Mouse (Mus musculus): ENCODE data around the gene Gm8020. TPM values are rescaled to one million over a fixed set of nuclear protein-coding genes. Genes with fewer than 3 reads are reported as not detected.
"Not testable (repeated sequence)": the region's sequence is repeated elsewhere in the genome, so short reads cannot be mapped to it uniquely, and the experiment has no call there.

Gm8020 gene
- polyA plus RNA-seq (2014; fragmentation: Nextera tagmentation; extraction: Ambion mirVana), result not detected in 2 replicates

DNA sequence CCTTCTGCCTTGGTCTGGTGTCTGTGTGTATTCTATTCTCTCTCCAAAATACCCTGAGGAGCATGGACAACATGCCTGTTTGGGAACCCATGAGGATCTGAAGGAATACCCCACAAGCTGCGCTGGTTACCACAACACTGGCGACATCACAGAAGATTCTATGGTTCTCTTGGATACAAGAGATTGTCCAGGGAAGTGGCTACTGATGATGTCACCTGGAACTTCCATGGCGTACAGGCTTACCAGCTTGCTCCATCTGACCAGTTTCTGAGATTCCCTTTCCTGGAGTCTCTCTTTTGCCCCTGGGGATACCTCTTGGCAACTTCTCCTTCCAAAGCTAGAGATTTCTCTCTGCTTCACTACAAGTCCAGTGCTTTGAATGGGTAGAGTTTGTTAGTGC, at the start of gene Gm8020:
Gm8020 (minus strand) TSS at position 101 of the 400 bp plus-strand sequence.
- H3K4me2 ChIP-seq (ENCODE audit: low read depth, low read length), result not testable (repeated sequence)

DNA sequence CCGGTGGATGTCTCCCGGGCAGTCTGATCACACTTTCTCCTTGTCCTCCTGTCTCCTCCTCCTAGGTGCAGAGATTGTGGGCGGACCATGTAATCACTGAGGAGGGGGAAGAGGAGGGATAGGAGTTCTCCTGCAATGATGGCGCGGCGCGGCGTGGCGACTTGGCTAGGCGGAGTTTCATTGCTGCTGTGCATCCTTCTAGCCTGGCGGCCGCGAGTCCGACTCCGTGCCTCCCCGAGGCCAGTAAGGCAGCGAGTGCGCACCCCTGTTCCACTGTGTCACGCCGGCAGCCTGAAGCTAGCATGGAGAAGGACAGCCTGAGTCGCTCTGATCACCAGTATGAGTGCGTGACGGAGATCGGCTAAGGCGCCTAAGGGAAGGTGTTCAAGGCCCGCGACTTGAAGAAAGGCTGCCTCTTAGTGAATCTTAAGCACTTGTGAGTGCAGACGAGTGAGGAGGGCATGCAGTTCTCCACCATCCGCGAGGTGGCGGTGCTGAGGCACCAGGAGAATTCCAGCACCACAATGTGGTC, 41.1 kb upstream of the Gm8020 start:
- not testable (repeated sequence) for H3K4me3 ChIP-seq (ENCODE audit: low read depth, low read length); H3K4me2 ChIP-seq (ENCODE audit: low read depth, low read length); H3K9ac ChIP-seq (ENCODE audit: low read depth, low read length); H3K4me1 ChIP-seq (ENCODE audit: control insufficient read depth, insufficient read depth, low read length); H3K36me3 ChIP-seq (ENCODE audit: control insufficient read depth, insufficient read depth, low read length); DNase-seq (ENCODE audit: low spot score); H3K27ac ChIP-seq (replicated peaks; ENCODE audit: low read depth, low read length); H3K27me3 ChIP-seq (replicated peaks; ENCODE audit: control insufficient read depth, insufficient read depth, low read length); H3K9me3 ChIP-seq (ENCODE audit: control insufficient read depth, low read length)
- ATAC-seq (ENCODE audit: low read depth), result 0 out of 2 replicates have a peak, but pooled peaks have one; percentile 22
- WGBS, result 10% methylated on average over 17 of the region's 31 CpGs

More for the DNA sequence above, at the start of gene Gm8020:
- H3K9me3 ChIP-seq (ENCODE audit: control insufficient read depth, low read length); H3K36me3 ChIP-seq (ENCODE audit: control insufficient read depth, insufficient read depth, low read length); H3K4me3 ChIP-seq (ENCODE audit: low read depth, low read length); H3K27me3 ChIP-seq (replicated peaks; ENCODE audit: control insufficient read depth, insufficient read depth, low read length); H3K27ac ChIP-seq (replicated peaks; ENCODE audit: low read depth, low read length); H3K9ac ChIP-seq (ENCODE audit: low read depth, low read length); ATAC-seq (ENCODE audit: low read depth); DNase-seq (ENCODE audit: low spot score); H3K4me1 ChIP-seq (ENCODE audit: control insufficient read depth, insufficient read depth, low read length): not testable (repeated sequence)
- 83% methylated on average over 1 of the region's 3 CpGs for WGBS

DNA sequence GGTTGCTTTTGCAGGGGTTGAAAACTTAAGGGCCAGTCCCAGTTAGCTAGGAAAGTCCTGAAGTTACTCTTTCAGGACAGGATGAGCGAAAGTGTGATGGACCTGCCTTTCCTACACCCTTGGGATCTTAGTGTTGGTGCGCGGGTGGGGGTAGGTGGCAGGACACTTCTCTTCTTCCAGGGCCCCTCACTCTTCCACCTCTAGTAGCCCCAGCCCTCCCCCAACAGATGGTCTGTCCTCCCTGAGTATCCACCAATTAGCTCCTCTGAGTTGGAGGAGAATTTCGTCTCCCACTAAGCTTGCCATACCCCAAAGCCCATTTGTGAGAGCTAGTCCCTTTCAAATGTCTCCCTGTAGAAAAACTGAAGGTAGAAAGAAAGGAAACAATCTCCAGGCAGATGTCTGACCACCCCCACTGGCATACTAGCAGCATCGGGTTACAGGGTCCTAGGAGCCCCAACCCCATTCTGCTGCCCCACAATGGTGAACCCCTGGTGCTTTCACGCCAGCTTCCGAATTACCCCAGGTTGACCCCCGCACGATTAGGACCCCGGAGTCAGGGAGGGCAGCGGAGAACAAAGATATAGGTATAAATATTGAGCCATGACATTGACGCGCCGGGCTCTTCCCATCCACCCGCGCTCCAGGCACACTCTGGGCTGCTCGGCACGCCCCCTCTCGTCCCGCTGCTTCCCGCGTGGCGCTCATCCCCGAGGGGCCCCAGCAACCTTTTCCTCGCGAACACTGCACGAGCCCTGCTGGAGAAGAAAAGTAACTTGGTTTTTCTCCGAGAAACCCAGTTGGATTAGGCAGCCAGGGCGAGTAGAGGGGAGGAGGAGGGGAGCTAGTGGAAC, 40.4 kb upstream of the Gm8020 start:
- not testable (repeated sequence) for H3K4me2 ChIP-seq (ENCODE audit: low read depth, low read length); H3K36me3 ChIP-seq (ENCODE audit: control insufficient read depth, insufficient read depth, low read length); H3K4me1 ChIP-seq (ENCODE audit: control insufficient read depth, insufficient read depth, low read length); H3K9me3 ChIP-seq (ENCODE audit: control insufficient read depth, low read length); H3K27me3 ChIP-seq (replicated peaks; ENCODE audit: control insufficient read depth, insufficient read depth, low read length); H3K9ac ChIP-seq (ENCODE audit: low read depth, low read length); DNase-seq (ENCODE audit: low spot score); H3K27ac ChIP-seq (replicated peaks; ENCODE audit: low read depth, low read length); H3K4me3 ChIP-seq (ENCODE audit: low read depth, low read length)
- ATAC-seq (ENCODE audit: low read depth), result 0 out of 2 replicates have a peak, but pooled peaks have one; percentile 26
- WGBS, result 23% methylated on average over 15 of the region's 29 CpGs

DNA sequence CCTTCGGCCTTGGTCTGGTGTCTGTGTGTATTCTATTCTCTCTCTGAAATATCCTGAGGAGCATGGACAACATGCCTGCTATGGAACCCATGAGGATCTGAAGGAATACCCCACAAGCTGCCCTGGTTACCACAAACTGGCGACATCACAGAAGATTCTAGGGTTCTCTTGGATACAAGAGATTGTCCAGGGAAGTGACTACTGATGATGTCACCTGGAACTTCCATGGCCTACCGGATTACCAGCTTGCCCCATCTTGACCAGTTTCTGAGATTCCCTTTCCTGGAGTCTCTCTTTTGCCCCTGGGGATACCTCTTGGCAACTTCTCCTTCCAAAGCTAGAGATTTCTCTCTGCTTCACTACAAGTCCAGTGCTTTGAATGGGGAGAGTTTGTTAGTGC, 22.0 kb upstream of the Gm8020 start, which contains the start of gene Gm8024:
Gm8024 (minus strand) TSS at position 101 of the 400 bp plus-strand sequence.
- ATAC-seq (ENCODE audit: low read depth); DNase-seq (ENCODE audit: low spot score); H3K27ac ChIP-seq (replicated peaks; ENCODE audit: low read depth, low read length); H3K27me3 ChIP-seq (replicated peaks; ENCODE audit: control insufficient read depth, insufficient read depth, low read length); H3K4me2 ChIP-seq (ENCODE audit: low read depth, low read length); H3K36me3 ChIP-seq (ENCODE audit: control insufficient read depth, insufficient read depth, low read length); H3K4me3 ChIP-seq (ENCODE audit: low read depth, low read length); H3K9me3 ChIP-seq (ENCODE audit: control insufficient read depth, low read length); H3K9ac ChIP-seq (ENCODE audit: low read depth, low read length); H3K4me1 ChIP-seq (ENCODE audit: control insufficient read depth, insufficient read depth, low read length): not testable (repeated sequence)
- WGBS, result 90% methylated on average over 1 of the region's 3 CpGs

DNA sequence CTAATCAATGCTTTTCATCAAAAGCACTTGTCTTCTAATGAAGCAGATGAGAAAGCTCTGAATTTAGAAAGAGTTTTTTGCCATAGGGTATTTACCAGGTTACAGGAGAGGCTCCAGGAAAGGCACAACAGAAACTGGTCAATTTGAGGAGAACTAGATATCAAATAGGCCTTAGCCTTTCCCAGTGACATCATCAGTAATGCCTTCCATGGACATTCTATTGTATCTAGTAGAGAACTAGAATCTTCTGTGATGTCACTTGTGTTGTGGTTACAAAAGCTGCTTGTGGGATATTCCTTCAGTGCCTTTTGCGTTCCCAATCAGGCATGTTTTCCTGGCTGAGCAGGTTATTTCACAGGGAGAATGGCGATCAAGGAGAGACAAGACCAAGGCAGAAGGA, 38.6 kb downstream of the Gm8020 start, which contains the start of gene Gm8011:
Gm8011 (plus strand) TSS at position 301 of the 400 bp plus-strand sequence.
- H3K4me3 ChIP-seq (ENCODE audit: low read depth, low read length); DNase-seq (ENCODE audit: low spot score); H3K4me1 ChIP-seq (ENCODE audit: control insufficient read depth, insufficient read depth, low read length); H3K27me3 ChIP-seq (replicated peaks; ENCODE audit: control insufficient read depth, insufficient read depth, low read length); H3K36me3 ChIP-seq (ENCODE audit: control insufficient read depth, insufficient read depth, low read length); ATAC-seq (ENCODE audit: low read depth); H3K27ac ChIP-seq (replicated peaks; ENCODE audit: low read depth, low read length); H3K9ac ChIP-seq (ENCODE audit: low read depth, low read length); H3K9me3 ChIP-seq (ENCODE audit: control insufficient read depth, low read length); H3K4me2 ChIP-seq (ENCODE audit: low read depth, low read length): not testable (repeated sequence)
- WGBS, result 61% methylated on average over 2 of the region's 2 CpGs

Other genes starting within 250 kb of the Gm8020 start
- not detected in 2 replicates for gene Gm17026, start 242.3 kb downstream of the Gm8020 start, polyA plus RNA-seq (2014; fragmentation: Nextera tagmentation; extraction: Ambion mirVana)
- gene Gm9611, start 205.0 kb downstream of the Gm8020 start, polyA plus RNA-seq (2014; fragmentation: Nextera tagmentation; extraction: Ambion mirVana), result not detected in 2 replicates
- not detected in 2 replicates for gene Gm7995, start 192.1 kb downstream of the Gm8020 start, polyA plus RNA-seq (2014; fragmentation: Nextera tagmentation; extraction: Ambion mirVana)
- gene Gm8005, start 62.7 kb downstream of the Gm8020 start, polyA plus RNA-seq (2014; fragmentation: Nextera tagmentation; extraction: Ambion mirVana), result not detected in 2 replicates
- not detected in 2 replicates for gene Gm8011, start 38.5 kb downstream of the Gm8020 start, polyA plus RNA-seq (2014; fragmentation: Nextera tagmentation; extraction: Ambion mirVana)
- not detected in 2 replicates for gene Gm8024, start 21.9 kb upstream of the Gm8020 start, polyA plus RNA-seq (2014; fragmentation: Nextera tagmentation; extraction: Ambion mirVana)
- not detected in 2 replicates for gene Gm17124, start 97.5 kb upstream of the Gm8020 start, polyA plus RNA-seq (2014; fragmentation: Nextera tagmentation; extraction: Ambion mirVana)
- not detected in 2 replicates for gene Gm3633, start 139.6 kb upstream of the Gm8020 start, polyA plus RNA-seq (2014; fragmentation: Nextera tagmentation; extraction: Ambion mirVana)
- gene Gm10378, start 153.6 kb upstream of the Gm8020 start, polyA plus RNA-seq (2014; fragmentation: Nextera tagmentation; extraction: Ambion mirVana), result not detected in 2 replicates

Measured in embryonic facial prominence, embryonic 14.5 days (tissue).